Mouse (Mus musculus) olfactory bulb, adult 2 months (tissue): ENCODE results near the gene Rapgef2. TPM values are rescaled to one million over a fixed set of nuclear protein-coding genes. Genes with fewer than 3 reads are reported as not detected.

Source experiments
- H3K27ac ChIP-seq: fragments of 200-500 bp; 2 replicates; pipeline ENCODE4 v1.5.1; 2012; ENCODE audit warnings: low read depth, low read length; ENCODE audit not compliant: insufficient read depth
- H3K4me1 ChIP-seq: fragments of 200-500 bp; 2 replicates; pipeline ENCODE4 v1.6.1; 2012; ENCODE audit warnings: low read length; ENCODE audit not compliant: control insufficient read depth, insufficient read depth
- H3K4me3 ChIP-seq: fragments of 200-500 bp; 2 replicates; pipeline ENCODE4 v1.5.1; 2012; ENCODE audit warnings: mild to moderate bottlenecking, low read depth, low read length, moderate library complexity; ENCODE audit not compliant: insufficient read depth
- CTCF ChIP-seq: fragments of 200-500 bp; IDR thresholded peaks from 2 replicates; pipeline ENCODE4 v1.5.1; 2012; ENCODE audit warnings: low read depth, mild to moderate bottlenecking, low read length, moderate library complexity; ENCODE audit not compliant: insufficient read depth
- POLR2A ChIP-seq: fragments of 200-500 bp; IDR thresholded peaks from 2 replicates; pipeline ENCODE4 v1.6.1; 2012; ENCODE audit warnings: mild to moderate bottlenecking, low read depth, low read length, moderate library complexity; ENCODE audit not compliant: insufficient read depth
- WGBS: fragments of 180-500 bp; shearing (Covaris S2); methylation state at CpG from one replicate; pipeline ENCODE4 v1.1.7; 2018; 5-methylcytosine and 5-hydroxymethylcytosine counted together
- polyA plus RNA-seq: library from polyadenylated mRNA; stranded (reverse); fragments of >200 nt; gene quantifications from 2 replicates; pipeline ENCODE4 v1.2.4, GENCODE M21; 2012; ENCODE audit warnings: low replicate concordance; ENCODE audit not compliant: missing spikeins, insufficient read depth, insufficient read length

Gene Rapgef2
- polyA plus RNA-seq = 61.7 and 69.9 TPM in 2 replicates

DNA sequence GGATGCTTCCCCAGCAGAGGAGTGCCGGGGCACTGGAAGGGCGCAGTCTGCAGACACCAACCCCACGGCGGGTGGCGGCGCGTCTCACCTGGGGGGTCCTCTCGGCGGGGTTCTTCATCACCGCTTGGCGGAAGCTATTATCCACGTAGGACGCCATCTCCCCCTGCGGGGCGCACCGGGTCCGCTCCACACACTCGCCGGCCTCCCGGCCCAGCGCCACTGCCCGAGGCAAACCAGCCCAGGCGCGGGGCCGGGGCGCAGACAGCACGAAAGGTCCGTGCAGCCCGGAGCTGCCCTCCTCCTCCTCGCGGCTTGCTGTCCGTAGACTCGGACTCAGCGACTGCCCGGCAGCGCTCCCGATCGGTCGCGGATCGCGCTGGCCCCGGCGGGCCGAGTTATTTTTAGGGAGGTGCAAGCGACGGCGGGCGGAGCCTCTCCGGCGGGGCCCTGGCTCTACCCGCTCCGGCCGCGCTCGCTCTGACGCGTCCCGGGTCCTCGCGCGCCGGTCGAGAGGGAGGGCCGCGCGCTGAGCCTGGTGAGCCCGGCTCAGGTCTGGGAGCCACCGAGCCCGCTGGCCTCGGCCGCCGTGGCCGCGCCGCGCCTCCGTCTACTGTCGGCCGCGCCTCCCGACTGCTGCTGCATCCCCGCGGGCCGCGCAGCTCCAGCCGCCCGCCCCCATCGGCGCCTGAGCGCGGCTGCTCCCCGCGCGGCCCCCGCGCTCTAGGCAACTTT lies at the start of gene Rapgef2:
Gene Rapgef2 (minus strand): TSS at position 142 of the 732 bp plus-strand sequence.
- TF ChIP-seq CTCF (no peak), POLR2A (no peak)
- Histone ChIP-seq H3K27ac (peak within 1 kb of the TSS; percentile 53), H3K4me1 (peaks cover 2% of the 10 kb centered on the region), H3K4me3 (peak within 1 kb of the TSS; percentile 62)
- under 1% methylated on average over 97 of the region's 97 CpGs for WGBS

DNA sequence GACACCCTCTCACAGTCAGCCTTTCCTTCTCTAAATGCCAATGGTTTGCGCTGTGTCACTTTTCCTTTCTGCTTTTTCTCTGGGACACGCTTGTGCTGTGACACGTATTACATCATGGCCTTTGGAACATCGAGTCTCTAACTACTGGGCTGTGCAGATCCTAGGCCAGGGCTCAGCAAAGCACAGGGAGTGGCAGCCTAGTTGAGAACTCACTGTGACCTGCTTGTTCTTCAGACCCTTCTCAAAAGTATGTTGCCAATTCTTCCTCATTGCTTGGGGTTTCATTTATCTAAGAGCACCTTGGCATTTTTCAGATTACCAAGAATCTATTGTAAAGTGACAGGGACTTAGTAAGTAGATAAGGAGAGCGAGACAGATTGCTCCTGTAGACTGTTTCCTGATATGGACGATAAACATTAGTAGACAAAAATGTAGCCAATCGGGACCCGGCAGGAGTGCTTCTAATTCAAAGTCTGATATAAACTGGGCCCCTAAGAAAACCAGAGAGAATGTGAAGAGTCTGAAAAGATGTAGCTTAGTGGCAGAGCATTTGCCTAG lies 47.4 kb upstream of the Rapgef2 start:
- Histone ChIP-seq H3K27ac (no peak overlapping the region), H3K4me1 (peaks cover 3% of the 10 kb centered on the region; the same call in 1 of the 2 replicates), H3K4me3 (no peak overlapping the region)
- 92% methylated on average over 8 of the region's 8 CpGs for WGBS
- TF ChIP-seq CTCF = no peak
- no peak for TF ChIP-seq POLR2A

DNA sequence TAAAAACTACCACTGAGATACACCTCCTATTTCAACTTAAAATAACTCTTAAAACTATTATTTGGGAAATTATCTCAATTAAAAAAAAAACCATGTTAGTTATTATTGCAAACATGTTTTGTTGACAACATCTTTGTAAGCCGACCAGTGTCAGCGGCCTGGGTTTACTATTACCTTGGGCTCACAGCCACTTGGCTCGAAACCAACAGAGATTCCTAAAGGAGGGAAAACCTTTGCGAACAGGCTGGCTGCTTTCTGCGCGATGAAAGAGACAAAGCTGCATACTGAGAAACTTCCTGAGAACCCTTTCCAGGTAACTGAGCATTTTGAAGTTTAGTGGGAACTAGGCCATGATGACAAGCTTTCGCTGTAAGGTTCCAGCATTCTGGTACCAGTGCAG lies 46.7 kb upstream of the Rapgef2 start:
- Histone ChIP-seq H3K27ac (no peak overlapping the region), H3K4me1 (peaks cover 3% of the 10 kb centered on the region; the same call in 1 of the 2 replicates), H3K4me3 (no peak overlapping the region)
- 63% methylated on average over 7 of the region's 7 CpGs for WGBS
- TF ChIP-seq POLR2A (no peak), CTCF (no peak)

DNA sequence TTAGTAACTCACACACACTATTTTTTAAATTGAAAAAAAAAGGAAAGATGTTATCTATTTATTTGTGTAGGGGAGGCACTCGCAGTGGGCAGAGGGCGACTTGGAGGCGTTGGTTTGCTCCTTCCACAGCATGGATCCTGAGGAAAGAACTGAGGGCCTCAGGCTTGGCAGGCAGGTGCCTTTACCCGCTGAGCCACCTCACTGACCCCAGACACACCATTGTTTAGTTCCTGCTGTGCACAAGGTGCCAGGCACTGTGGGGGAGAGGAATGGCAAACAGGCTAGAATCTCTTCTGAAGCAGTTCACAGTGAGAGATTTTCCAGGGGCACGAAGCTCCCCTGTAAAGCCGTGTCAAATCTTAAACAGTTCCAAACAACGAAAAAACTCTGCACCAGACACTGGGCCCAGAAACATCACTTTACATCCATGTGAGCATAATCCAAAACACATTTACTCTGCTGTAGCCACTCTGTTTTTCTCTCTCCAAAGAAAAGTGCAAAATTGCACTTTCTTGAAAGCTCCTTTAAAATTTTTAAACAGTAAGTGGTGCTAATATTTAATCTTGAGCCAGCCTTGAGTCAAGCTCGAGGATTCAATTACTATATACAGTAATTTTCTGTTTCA lies 43.5 kb upstream of the Rapgef2 start:
- WGBS = 57% methylated on average over 8 of the region's 8 CpGs
- TF ChIP-seq POLR2A (no peak), CTCF (no peak)
- Histone ChIP-seq H3K4me1 (peaks cover 4% of the 10 kb centered on the region; the same call in 1 of the 2 replicates), H3K4me3 (no peak overlapping the region), H3K27ac (no peak overlapping the region)

DNA sequence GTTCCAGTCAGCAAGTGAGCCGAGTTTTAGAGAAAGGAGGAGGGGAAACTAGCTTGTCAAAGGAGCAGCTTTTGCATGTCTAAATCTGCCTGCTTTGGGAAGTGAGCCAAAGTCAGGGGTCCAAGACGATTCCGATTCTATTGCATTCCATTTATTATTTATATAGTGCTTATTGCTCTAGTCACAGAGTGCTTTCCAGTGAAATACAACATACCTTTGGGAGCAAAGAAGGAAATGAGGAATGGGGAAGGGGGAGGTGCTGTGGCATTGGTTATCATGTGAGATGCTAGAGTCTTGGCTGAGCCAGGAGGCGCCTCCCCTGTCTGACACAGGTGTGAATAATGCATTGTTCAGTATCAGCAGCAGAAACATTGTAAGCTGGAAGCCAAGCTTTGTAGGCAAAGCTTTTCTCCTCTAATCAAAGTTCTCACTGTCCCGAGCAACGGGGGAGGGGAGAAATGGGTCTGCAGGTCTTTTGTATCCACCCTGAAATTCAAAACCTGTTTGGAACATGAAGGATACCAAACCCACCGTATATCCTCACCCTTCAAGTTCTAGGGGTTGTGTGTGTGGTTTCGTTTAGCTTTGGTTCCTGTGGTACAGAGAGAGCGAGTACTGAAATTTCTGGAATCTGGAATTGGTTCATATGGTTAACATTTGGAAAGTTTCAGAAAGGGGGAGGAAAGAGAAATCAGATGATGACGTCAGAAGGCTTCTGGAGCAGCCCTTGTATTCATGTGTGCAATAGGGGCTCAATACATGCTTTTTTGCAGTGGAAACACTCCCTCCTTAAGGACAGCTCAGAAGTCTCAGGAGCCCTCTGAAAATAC lies 38.6 kb upstream of the Rapgef2 start:
- no peak for TF ChIP-seq POLR2A
- TF ChIP-seq CTCF = no peak
- WGBS = 39% methylated on average over 10 of the region's 10 CpGs
- H3K4me3 ChIP-seq = no peak overlapping the region
- H3K27ac ChIP-seq = no peak overlapping the region
- peaks cover 13% of the 10 kb centered on the region; the same call in 1 of the 2 replicates for H3K4me1 ChIP-seq

DNA sequence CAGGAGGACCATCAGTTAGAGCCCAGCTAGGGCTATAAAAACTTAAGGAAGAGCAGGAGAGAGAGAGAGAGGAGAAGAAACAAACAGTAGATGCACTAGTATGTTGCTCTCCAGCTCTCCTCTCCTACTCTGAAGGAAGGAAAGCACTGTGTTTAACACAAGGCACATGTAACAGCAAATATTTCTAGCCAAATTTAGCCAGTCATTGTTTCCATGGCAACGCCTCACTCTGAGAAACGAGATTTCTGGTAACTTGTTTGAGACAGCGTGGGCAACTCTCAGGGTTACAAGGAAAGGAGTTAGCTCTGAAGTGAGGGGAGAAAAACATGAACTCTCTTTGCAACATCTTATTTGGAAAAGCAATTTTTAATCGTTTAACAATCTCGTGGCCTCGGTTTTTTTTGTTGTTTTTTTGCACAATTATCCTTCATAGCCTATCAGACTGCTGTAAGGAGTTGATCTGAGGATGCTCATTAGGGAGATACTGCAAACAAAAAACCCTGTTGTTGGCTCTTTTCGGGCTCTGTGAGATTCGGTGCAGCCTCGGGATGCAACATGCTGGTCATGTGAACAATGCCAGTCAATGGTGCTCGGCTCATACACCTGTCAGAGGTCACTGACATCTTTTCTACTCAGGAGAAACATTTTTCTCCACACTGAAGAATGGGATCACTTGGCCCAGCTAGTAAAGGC lies 27.8 kb upstream of the Rapgef2 start:
- H3K4me3 ChIP-seq = no peak overlapping the region
- 11% methylated on average over 10 of the region's 10 CpGs for WGBS
- peak overlapping the region; percentile 60 for H3K27ac ChIP-seq

DNA sequence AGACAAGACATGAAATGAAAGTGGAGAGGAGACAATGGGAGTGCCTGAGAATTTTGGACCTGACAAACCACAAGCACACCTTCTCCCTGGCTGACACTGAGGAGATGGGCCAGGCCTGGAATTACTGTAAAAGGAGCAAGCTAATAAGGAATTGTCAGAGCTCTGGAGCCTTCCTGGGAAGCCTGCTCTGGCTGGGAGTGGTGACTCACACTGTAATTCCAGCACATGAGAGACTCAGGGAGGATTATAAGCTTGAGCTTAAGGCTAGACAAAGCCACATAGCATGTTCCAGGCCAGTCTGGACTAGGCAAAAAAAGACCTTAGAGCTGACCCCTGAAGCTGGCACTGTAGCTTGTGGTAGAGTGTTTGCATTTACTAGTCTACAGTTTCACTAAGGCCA lies 25.6 kb upstream of the Rapgef2 start:
- Histone ChIP-seq H3K4me1 (peaks cover 11% of the 10 kb centered on the region), H3K27ac (peak overlapping the region; percentile 46), H3K4me3 (no peak overlapping the region)
- no peak for TF ChIP-seq POLR2A
- TF ChIP-seq CTCF = no peak

More for the DNA sequence above, 27.8 kb upstream of the Rapgef2 start:
- TF ChIP-seq CTCF (no peak), POLR2A (no peak)
- H3K4me1 ChIP-seq = peaks cover 13% of the 10 kb centered on the region

DNA sequence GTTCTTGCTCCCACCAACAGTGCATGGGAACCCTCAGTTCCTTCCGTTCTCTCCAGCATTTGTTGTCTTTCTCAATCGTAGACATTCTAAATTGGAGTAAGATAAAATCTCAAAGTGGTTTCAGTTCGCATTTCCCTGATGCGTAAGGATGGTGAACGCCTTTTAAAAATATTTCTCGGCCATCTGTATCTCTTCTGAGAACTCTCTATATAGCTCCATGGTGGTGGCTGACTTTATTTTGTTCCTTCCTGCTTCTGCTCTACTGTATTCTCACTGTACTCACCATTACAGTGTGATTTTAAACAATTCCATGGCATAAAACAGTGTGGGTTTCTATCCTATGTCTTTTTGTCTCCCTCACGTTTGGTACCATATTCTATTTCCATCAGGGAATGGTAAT lies 23.9 kb upstream of the Rapgef2 start:
- Histone ChIP-seq H3K4me1 (peaks cover 7% of the 10 kb centered on the region), H3K27ac (no peak overlapping the region), H3K4me3 (no peak overlapping the region)
- 84% methylated on average over 7 of the region's 7 CpGs for WGBS
- TF ChIP-seq CTCF = no peak
- no peak for TF ChIP-seq POLR2A
